Mouse (Mus musculus) forebrain, embryonic 10.5 days (tissue): Measurements from ENCODE around the gene Tgm1. TPM values are rescaled to one million over a fixed set of nuclear protein-coding genes. Genes with fewer than 3 reads are reported as not detected.

Experiments
- DNase-seq: peaks from one replicate; pipeline ENCODE4 v3.0.0-alpha.2; 2017; ENCODE audit warnings: low spot score; ENCODE audit errors: extremely low spot score
- H3K27ac ChIP-seq: fragments of 300-500 bp; sonication (generic); 2 replicates; pipeline ENCODE4 v1.5.1; 2016; ENCODE audit warnings: mild to moderate bottlenecking
- H3K27me3 ChIP-seq: fragments of 300-500 bp; sonication (generic); 2 replicates; pipeline ENCODE4 v1.6.1; 2016; ENCODE audit warnings: mild to moderate bottlenecking; ENCODE audit not compliant: poor library complexity, severe bottlenecking
- H3K36me3 ChIP-seq: fragments of 300-500 bp; sonication (generic); replicated peaks from 2 replicates; pipeline ENCODE4 v1.6.1; 2016; ENCODE audit warnings: mild to moderate bottlenecking, moderate library complexity
- H3K4me1 ChIP-seq: fragments of 300-500 bp; sonication (generic); 2 replicates; pipeline ENCODE4 v1.6.1; 2016
- H3K4me3 ChIP-seq: fragments of 300-500 bp; sonication (generic); 2 replicates; pipeline ENCODE4 v1.5.1; 2016; ENCODE audit warnings: mild to moderate bottlenecking, moderate library complexity
- H3K9me3 ChIP-seq: fragments of 300-500 bp; sonication (generic); 2 replicates; pipeline ENCODE4 v1.6.1; 2016; ENCODE audit warnings: mild to moderate bottlenecking, moderate library complexity
- WGBS: fragments of 180-500 bp; shearing (Covaris S2); methylation state at CpG from one replicate; pipeline ENCODE4 v1.1.7; 2016; 5-methylcytosine and 5-hydroxymethylcytosine counted together
- polyA plus RNA-seq: library from polyadenylated mRNA; unstranded; fragments of >200 nt; fragmentation: Nextera tagmentation; extraction: Ambion mirVana; gene quantifications from 2 replicates; pipeline ENCODE4 v1.2.1, GENCODE M21; 2016

Tgm1 gene
- polyA plus RNA-seq, 1 experiment from 2014 or later = 0.26 TPM

DNA sequence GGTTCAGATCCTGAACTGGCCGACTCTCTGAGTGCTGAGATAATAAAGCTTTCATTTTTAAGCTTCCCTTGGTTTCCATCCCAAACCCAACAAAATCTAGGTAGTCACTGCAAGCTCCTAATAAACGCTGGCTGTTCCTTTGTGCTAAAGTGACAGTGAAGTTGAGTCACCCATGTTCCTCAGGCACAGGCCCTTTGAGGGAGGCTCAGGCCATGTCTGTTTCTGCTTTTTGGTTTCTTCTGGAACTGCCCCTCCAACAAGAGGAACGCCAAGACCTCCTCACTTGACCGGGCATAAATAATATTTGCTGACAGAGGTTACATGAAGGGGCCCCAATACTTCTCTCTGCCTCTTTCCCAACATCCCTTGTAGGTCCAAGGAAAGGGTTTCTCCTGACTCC, 22.0 kb upstream of the Tgm1 start:
- no peaks in the 10 kb centered on the region for H3K27me3 ChIP-seq
- no peaks in the 10 kb centered on the region for H3K9me3 ChIP-seq
- H3K4me1 ChIP-seq = no peaks in the 10 kb centered on the region
- peaks cover 30% of the 10 kb centered on the region for H3K36me3 ChIP-seq
- WGBS = 85% methylated on average over 4 of the region's 4 CpGs
- DNase-seq = no peak
- H3K27ac ChIP-seq = no peak overlapping the region
- no peak overlapping the region for H3K4me3 ChIP-seq

GRCm38 (mm10) chr14:55735334-55735733, 21.6 kb upstream of the Tgm1 start:
- no peak overlapping the region for H3K27ac ChIP-seq
- H3K36me3 ChIP-seq = peaks cover 26% of the 10 kb centered on the region
- DNase-seq = no peak
- no peaks in the 10 kb centered on the region for H3K4me1 ChIP-seq
- no peaks in the 10 kb centered on the region for H3K9me3 ChIP-seq
- 82% methylated on average over 3 of the region's 3 CpGs for WGBS
- H3K4me3 ChIP-seq = no peak overlapping the region
- no peaks in the 10 kb centered on the region for H3K27me3 ChIP-seq

- no peaks in the 10 kb centered on the region for H3K4me1 ChIP-seq
- 81% methylated on average over 7 of the region's 7 CpGs for WGBS
- no peak for DNase-seq
- H3K4me3 ChIP-seq = no peak overlapping the region
- no peaks in the 10 kb centered on the region for H3K9me3 ChIP-seq
- no peaks in the 10 kb centered on the region for H3K27me3 ChIP-seq
- H3K27ac ChIP-seq = no peak overlapping the region
- H3K36me3 ChIP-seq = peaks cover 21% of the 10 kb centered on the region
These were observed 21.1 kb upstream of the Tgm1 start for GRCm38 (mm10) chr14:55734869-55735268.

GRCm38 (mm10) chr14:55733889-55734288, 20.2 kb upstream of the Tgm1 start:
- Histone ChIP-seq H3K4me1 (no peaks in the 10 kb centered on the region), H3K36me3 (peaks cover 11% of the 10 kb centered on the region), H3K27me3 (no peaks in the 10 kb centered on the region), H3K27ac (no peak overlapping the region), H3K9me3 (no peaks in the 10 kb centered on the region), H3K4me3 (no peak overlapping the region)
- no peak for DNase-seq
- WGBS = 82% methylated on average over 10 of the region's 10 CpGs

DNA sequence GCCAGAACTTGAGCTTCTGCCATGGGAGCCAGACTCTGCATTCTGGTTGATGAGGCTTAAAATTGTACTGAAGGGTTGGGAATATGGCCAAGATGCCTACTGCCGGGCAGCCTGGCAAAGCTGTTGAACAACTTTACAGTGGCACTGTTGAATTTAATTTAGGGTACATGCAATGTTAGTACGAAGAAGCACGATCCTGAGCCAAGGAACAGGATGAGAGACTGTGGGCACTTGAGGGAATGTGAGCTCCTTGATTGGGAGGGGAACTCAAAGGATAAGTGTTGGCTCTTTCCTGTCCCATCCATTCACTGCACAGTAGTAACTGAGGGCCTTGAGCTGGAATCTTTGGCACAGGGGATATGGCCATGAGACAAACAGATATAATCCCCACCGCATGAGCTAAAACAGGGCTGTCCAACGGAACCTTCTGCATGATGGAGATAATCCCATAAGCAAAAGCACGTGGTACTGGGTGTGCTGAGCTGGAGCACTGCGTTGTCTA, 16.9 kb upstream of the Tgm1 start:
- H3K27ac ChIP-seq = no peak overlapping the region

DNA sequence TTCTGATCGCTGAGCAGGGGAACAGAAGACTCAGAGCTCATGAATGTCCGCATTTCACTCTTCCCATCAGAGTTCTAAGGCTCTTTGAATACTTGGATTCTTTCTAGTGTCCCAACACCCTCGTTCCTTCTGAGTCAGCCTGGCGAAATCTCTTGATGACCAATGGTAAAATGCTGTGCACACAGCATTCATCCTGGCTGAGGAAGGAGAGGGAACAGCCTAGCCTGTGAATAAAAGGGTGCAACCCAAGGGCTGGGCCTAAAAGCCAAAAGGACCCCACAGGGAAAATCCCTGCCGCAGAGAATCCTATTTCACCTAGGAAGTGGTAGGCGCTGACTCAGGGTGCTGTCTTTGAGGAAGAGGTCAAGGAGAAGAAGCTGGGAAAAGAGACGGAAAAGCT, 16.4 kb upstream of the Tgm1 start:
- no peak for DNase-seq
- H3K9me3 ChIP-seq = no peaks in the 10 kb centered on the region

More for the DNA sequence above, 16.9 kb upstream of the Tgm1 start:
- 88% methylated on average over 7 of the region's 7 CpGs for WGBS
- Histone ChIP-seq H3K27me3 (no peaks in the 10 kb centered on the region), H3K4me3 (no peak overlapping the region), H3K9me3 (no peaks in the 10 kb centered on the region), H3K4me1 (0 out of 2 replicates have a peak, but pooled peaks cover 3% of the 10 kb centered on the region), H3K36me3 (no peaks in the 10 kb centered on the region)
- no peak for DNase-seq

GRCm38 (mm10) chr14:55727889-55728685, 14.4 kb upstream of the Tgm1 start:
- DNase-seq = no peak
- 76% methylated on average over 8 of the region's 8 CpGs for WGBS
- Histone ChIP-seq H3K4me1 (0 out of 2 replicates have a peak, but pooled peaks cover 3% of the 10 kb centered on the region), H3K36me3 (no peaks in the 10 kb centered on the region), H3K9me3 (no peaks in the 10 kb centered on the region), H3K27ac (no peak overlapping the region), H3K4me3 (no peak overlapping the region), H3K27me3 (no peaks in the 10 kb centered on the region)

More for the DNA sequence above, 16.4 kb upstream of the Tgm1 start:
- WGBS = 80% methylated on average over 7 of the region's 7 CpGs
- no peaks in the 10 kb centered on the region for H3K27me3 ChIP-seq
- H3K36me3 ChIP-seq = no peaks in the 10 kb centered on the region
- H3K4me1 ChIP-seq = 0 out of 2 replicates have a peak, but pooled peaks cover 3% of the 10 kb centered on the region
- H3K27ac ChIP-seq = no peak overlapping the region
- H3K4me3 ChIP-seq = no peak overlapping the region

DNA sequence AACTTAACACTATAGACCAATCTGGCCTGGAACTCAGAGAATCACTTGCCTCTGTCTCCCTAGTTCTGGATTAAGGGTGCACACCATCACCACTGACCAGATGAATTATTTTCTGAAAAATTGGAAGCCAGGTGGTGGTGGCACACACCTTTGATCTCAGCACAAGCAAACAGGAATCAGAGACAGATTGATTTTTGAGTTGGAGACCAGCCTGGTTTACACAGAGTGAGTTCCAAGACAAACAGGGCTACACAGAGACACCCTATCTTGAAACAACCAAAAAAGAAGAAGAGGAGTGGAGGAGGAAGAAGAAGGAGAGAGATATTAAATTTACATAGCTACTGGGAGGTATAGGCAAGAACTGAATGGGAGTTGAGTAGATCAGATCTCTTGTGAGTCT, 12.5 kb upstream of the Tgm1 start:
- peaks cover 14% of the 10 kb centered on the region for H3K4me1 ChIP-seq
- no peaks in the 10 kb centered on the region for H3K9me3 ChIP-seq
- no peaks in the 10 kb centered on the region for H3K36me3 ChIP-seq
- no peak overlapping the region for H3K27ac ChIP-seq
- H3K4me3 ChIP-seq = no peak overlapping the region
- DNase-seq = no peak
- no peaks in the 10 kb centered on the region for H3K27me3 ChIP-seq

DNA sequence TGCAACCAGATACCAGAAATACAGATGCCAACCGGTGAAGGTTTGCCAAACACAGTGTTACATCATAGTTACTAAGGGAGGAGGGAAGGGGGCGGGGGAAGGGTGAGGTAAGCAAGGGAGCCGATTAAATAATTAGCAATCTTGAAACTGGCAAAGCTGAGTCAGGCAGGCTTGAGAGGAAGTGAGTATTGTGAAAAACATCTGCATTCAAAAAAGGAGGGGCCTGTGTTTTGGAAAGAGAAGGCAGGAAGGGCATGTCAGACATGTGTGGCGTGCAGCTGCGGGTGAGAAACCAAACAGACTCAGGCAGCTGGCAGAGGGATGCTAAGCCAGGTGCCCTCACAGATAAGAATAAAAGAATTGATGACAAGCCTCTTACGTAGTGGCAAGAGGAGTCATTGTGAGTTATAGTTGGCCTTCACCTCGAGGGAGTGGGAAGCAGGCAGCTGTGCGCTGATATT, 10.7 kb upstream of the Tgm1 start:
- DNase-seq = no peak
- Histone ChIP-seq H3K27ac (no peak overlapping the region), H3K27me3 (no peaks in the 10 kb centered on the region), H3K4me3 (no peak overlapping the region), H3K9me3 (no peaks in the 10 kb centered on the region), H3K4me1 (peaks cover 25% of the 10 kb centered on the region), H3K36me3 (peaks cover 9% of the 10 kb centered on the region)
- 77% methylated on average over 8 of the region's 8 CpGs for WGBS

- no peak overlapping the region for H3K27ac ChIP-seq
- 95% methylated on average over 7 of the region's 7 CpGs for WGBS
- H3K27me3 ChIP-seq = no peaks in the 10 kb centered on the region
These were observed 9.7 kb upstream of the Tgm1 start for GRCm38 (mm10) chr14:55723433-55723832.

GRCm38 (mm10) chr14:55722438-55722945, 8.8 kb upstream of the Tgm1 start:
- no peaks in the 10 kb centered on the region for H3K27me3 ChIP-seq
- H3K9me3 ChIP-seq = no peaks in the 10 kb centered on the region
- H3K4me3 ChIP-seq = peak overlapping the region; percentile 84
- peaks cover 26% of the 10 kb centered on the region for H3K36me3 ChIP-seq
- no peak for DNase-seq
- peak overlapping the region; percentile 94 for H3K27ac ChIP-seq
- 48% methylated on average over 8 of the region's 8 CpGs for WGBS
- H3K4me1 ChIP-seq = peaks cover 22% of the 10 kb centered on the region

More at GRCm38 (mm10) chr14:55723433-55723832, 9.7 kb upstream of the Tgm1 start:
- DNase-seq = no peak
- Histone ChIP-seq H3K9me3 (no peaks in the 10 kb centered on the region), H3K36me3 (peaks cover 18% of the 10 kb centered on the region), H3K4me1 (peaks cover 25% of the 10 kb centered on the region), H3K4me3 (no peak overlapping the region)

GRCm38 (mm10) chr14:55721700-55722437, 8.1 kb upstream of the Tgm1 start, which contains the start of gene Rabggta:
TSS of gene Rabggta (minus strand) at chr14:55722263.
- DNase-seq = peak; percentile 93
- WGBS = under 1% methylated on average over 50 of the region's 50 CpGs
- H3K4me1 ChIP-seq = peaks cover 27% of the 10 kb centered on the region
- no peaks in the 10 kb centered on the region for H3K9me3 ChIP-seq
- no peaks in the 10 kb centered on the region for H3K27me3 ChIP-seq
- peak within 1 kb of the TSS; percentile 94 for H3K27ac ChIP-seq
- peak within 1 kb of the TSS; percentile 84 for H3K4me3 ChIP-seq
- H3K36me3 ChIP-seq = peaks cover 32% of the 10 kb centered on the region
